Mouse (Mus musculus): ENCODE measurements around the gene Rsph14.

The Rsph14 gene

DNA sequence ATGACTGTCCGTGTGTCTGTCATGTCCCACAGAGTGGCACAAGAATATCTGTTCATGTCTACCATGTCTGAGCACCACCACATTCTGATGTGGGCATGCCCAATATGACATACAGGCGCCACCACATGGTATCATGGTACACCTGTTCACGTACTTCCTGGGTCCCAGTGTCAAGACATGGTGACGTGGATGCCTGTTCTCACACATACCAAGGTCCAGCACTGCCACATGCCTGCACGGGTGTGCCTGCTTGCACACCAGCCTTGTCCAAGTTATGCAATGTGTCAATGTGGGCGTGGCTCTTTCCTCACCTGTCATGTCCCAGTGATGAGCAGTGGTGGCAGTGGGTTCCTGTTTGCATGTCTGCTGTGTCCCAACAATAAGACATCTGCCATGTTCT lies 99.9 kb downstream of the Rsph14 start:
- no peak for DNase-seq

DNA sequence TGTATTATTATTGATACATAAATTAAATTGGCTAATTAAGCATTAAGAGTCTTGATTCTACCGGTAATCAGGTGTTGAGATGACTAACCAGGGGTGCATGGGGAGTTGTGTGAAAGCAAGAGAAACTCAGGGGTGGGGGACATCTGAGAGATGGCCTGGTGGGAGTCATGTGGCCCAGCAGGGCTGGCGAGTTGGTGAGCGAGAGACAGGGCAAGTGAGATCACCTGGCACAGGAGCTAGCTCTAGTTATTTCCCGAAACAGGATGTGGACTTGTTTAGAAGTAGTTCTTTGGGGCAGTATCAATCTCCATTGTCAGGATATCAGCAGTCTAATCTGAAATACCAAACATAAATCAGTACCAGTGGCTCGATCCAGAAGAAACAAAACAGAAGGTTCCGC lies 100.8 kb downstream of the Rsph14 start:
- no peak for DNase-seq

DNA sequence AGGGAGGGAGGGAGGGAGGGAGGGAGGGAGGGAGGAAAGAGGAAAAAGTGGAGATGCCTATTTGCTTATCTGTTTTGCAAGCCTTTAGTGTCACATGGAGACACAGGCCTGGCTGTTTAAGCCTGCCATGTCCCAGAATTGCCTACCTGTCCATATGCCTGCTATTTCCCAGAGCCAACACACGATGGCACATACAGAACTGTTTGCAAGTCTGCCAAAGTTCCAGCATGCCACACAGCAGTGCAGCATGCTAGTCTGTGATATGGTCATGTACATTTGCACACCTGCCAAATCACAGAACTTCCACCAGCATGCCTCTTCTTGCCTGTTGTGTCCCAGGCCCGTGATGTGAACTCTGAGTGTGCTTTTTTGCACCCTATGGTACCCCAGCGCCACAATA lies 101.8 kb downstream of the Rsph14 start:
- peak; percentile 78 to 80 for DNase-seq

DNA sequence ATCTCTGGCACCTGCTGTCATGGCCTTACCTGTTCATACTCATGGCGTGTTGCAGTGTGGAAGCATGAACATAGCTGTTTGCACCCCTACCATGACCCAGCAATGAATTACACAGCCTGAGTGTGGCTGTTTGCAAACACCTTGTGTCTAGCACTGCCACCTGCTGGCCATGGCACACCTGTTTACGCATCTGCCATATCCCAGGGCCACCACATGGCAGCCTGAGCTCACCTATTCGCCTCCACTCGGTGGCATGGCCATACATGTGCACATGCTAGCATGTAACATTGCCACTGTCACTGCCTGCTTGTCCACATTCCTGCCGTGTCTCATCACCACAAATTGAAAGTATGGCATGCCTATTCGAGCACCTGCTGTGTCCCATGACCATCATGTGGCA lies 102.8 kb downstream of the Rsph14 start:
- peak in 1 of 2 experiments; percentile 43 for DNase-seq

DNA sequence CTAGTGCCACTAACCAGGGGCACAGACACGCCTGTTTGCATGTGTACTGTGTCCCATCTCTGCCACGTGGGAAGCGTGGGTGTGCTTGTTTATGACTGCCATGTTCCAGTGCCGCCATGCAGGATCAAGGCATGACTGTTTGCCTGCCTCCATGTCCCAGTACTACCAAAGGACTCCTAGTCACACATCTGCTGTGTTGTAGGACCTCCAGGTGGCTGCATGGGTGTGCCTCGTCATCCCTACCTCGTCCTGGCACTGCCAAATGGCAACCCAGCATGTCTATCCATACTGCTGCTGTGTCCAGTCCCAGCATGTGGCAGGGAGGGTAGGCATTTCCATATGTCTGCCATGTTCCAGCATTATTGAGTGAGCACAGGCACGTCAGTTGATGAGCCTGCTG lies 104.1 kb downstream of the Rsph14 start:
- DNase-seq: no peak

DNA sequence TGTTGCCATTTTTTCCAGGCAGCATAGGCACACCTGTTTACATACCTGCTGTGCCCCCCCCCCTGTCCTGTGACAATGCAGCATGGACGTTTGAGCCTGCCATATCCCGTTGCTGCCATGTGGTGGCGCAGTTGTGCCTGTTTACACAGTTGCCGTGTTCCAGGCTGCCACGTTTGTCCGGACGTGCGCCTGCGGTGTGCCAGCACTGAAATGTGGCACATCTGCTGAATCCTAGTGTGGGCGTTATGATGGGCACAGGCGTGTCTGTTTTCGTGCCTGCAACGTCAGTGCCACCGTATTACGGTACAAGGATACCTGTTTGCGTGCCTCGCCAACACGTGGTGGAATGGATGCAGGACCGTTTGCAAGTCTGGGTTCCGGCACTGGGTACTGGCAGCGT lies 107.1 kb downstream of the Rsph14 start:
- peak; percentile 82 to 89 for DNase-seq

DNA sequence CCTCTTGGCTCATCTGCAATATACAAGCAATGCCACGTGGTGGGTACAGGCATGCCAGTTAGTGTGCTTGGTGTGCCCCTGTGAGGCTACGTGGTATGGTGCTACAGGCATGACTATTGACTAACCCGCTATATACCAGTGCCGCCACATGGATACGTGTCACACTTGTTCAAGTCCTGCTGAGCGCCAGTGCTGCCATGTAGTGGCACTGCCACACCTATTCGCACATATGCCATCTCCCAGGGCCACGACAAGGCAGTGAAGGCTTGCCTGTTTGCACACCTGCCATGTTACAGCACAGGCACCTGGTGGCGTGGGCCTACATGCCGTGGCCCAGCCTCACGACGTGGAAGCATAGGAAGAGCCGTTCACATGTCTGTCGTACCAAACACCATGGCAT lies 108.1 kb downstream of the Rsph14 start:
- no peak for DNase-seq

DNA sequence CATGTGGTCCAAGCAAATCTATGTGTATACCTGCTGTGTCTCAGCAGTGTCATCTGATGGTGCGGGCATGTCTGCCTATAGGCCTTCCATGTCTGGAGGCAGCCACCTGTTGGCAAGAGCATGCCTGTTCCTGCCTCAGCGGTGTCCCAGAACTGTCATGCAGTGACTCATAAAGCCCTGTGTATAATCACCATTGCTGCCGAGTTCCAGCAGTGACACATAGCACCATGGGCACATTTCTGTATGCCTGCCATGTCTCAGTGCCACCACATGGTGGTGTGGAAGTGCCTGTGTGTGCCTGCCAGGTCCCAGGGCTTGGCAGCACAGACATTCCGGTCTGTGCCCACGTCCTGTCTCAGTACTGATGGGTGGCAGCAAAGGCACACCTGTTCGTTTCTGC lies 109.6 kb downstream of the Rsph14 start:
- DNase-seq: peak; percentile 84 to 85

DNA sequence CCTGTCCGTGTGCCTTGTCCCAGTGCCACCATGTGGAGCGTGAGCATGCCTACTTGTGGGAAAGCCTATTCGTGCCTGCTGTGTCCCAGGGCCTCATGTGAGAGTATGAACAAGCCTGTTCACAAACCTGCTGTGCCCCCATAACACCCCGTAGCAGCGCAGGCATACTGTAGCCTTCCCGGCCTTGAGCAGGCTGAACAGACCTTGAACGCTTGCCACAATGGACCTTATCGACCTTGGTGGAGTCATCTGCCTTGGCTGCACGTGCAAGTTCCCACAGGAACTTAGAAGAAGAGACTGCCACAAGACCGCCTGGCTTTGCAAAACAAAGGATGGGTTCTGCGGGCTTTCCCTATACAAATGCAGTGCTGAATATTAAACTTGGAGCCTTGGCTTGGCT lies 110.8 kb downstream of the Rsph14 start:
- no peak for DNase-seq

DNA sequence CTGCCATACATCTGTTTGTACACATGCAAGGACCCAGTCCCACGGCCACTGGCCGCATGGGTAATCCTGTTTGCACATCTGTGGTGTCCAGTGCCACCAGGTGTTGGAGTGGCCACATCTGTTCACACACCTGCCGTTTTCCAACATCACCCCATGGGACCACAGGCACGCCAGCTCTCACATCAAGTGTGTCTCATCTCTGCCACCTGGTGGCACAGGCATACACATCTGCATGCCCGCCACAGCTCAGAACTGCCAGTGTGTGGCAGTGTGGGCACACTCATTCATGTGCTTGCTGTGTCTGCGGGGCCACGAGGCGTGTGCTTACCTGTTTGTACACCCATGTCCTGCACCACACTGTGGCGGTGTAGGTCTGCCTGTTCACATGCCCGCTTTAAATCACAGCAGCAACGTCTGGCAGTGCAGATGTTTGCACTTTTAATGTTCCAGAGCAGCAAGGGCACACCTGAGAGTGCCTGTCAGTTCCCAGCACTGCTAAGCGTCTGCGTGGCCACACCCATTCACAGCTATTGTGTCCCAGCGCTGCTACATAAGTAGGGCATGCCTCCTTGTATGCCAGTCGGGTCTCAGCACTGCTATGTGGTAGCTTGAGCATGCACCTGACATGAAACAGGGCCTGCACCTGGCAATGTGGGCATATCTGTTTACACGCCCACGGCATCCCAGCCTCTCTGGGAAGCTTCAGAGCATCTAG lies 111.4 kb downstream of the Rsph14 start:
- DNase-seq: peak; percentile 67 to 71

DNA sequence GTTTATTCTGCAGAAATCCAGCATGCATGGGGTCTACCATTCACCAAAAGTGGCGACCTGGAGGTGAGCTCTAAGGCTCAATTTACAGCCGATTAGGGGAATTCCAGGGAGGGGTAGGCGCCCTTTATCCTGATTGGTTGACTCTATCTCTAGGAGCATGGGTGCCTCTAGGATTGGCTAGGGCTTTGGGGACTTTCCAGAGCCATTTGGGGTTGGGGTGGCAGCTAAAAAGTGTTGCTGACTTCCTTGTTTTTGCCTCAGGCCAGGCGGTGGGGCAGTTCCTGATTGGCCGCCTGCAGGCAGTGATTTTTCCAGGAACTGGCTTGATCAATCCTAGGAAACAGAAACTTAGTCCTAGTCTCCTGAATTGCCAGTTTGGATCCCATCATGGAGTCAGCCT lies 113.1 kb downstream of the Rsph14 start:
- no peak for DNase-seq

DNA sequence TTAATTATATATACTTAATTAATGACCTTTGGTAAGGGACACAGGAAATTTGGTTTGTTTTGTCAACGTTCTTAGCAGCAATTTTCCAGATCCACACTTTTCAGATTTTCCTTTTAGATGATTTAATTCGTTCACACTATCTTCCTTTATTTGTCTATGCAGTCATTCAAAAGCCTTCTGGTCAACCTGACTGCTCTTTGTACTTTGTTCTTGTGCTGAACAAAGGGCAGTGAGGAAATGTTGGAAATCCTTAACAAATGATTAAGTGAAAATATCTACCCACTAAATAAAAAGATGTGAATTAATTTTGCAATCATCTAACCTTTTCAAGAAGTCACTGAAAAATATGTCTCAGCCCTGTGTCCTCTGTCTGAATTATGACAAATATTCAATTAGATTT lies 124.0 kb downstream of the Rsph14 start:
- no peak for DNase-seq
